Mouse (Mus musculus) gastrocnemius, postnatal 36 days (tissue): ENCODE measurements around the gene Rph3al. TPM values are rescaled to one million over a fixed set of nuclear protein-coding genes. Genes with fewer than 3 reads are reported as not detected.

Source experiments
- DNase-seq, 2 experiments: peaks; one replicate each; pipeline ENCODE4 v3.0.0; 2022
- intact Hi-C: fragments of 180-260 bp; cut with DNase I; formaldehyde crosslinking; loops from one replicate; pipeline ENCODE4 v1.15.1; 2025
- total RNA-seq, 2 experiments: library from RNA; stranded (reverse); gene quantifications; 2 replicates each; pipeline ENCODE4 v1.2.3; 2021

Gene Rph3al
- total RNA-seq, 2 experiments from 2014 or later = 9.4 to 11.0 TPM

DNA sequence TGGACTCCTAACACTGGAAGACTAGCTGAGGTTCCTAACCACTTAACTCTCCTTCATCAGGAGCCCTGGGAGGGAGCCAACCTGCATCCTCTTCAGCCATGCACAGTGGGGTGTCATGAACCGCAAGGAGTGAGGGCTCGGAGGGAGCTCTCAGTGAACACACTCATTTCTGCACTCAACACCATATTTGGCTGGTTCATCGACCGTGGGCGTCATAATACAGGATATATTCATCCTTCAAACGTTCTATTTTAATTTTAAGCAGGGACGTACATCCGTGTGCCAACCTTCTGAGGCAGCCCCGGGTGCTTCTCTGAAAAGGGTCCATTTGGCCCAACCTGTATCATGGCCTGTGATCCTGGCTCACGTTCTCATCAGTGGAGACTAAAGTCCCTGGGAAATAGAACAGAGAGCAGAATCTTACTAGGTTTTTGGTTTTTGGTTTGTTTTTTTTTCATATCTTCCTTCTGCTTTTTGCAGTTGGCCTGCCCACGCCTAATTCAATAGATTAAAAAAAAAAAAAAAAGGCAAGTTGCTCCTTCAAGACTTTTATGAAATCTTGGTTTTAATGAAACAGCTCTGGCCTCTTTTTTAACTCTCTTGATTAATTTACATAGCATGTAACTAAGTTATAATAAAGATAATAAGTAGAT, 102.5 kb downstream of the Rph3al start:
- intact Hi-C loops = no loop called here
- DNase-seq = no peak

DNA sequence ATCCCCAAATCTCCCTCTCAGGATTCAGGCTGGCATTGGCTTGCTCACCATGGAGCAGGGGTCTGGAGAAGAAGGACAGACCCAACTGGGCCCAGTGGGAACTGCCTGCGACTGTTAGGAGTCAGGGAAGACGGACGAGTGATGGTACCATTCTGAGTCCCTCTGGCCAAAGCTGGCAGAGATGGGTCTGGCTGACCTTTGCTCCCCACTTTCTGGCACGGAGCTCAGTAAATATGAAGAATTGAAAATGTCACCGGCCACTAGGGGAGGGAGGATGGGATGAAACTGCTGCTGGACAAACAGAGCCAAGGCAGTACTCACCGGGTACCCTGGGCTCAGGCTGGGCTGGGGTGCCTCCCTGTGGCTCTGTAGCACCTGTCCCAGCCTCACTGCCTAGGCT, 105.1 kb downstream of the Rph3al start:
- no peak for DNase-seq
- intact Hi-C loops = no loop called here

DNA sequence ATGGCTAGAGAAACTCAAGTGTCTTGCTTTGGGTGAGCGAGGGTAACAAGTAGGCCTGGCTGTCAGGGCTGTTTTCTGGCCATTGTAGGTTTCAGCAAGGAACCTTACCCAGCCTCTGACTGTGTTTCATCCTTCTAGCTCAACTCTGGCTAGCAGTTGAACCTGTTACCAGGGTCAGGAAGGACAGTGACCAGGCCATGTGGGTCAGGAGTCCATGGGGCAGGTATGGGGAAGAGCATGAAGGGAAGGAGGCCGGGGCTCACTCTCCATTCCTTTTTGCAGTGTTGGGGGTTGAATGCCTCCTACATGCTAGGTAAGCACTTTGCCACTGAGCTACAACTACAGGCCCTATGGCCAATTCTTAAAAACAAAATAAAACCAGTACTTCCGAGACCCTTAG, 107.8 kb downstream of the Rph3al start:
- DNase-seq = no peak
- intact Hi-C loops = no loop called here

DNA sequence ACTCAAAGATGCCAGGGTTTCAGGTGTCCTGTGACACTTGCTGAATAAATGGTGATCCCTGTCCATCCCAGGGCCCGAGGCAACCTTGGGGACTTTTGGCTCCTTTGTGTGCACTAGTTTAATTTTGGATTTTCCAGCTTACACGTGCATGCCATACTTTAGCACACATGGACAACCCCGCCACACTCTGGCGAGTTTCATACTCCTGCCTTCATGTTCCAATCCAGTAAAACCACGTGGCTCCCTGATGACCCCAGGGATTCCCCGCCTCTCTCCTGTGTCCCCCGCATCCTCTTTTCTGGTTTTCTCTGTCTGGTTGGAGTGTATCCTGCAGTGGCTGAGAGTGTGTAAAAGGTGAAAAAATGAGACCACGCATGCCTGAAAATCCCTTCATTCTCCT, 110.8 kb downstream of the Rph3al start:
- intact Hi-C loops = no loop called here
- DNase-seq = no peak

DNA sequence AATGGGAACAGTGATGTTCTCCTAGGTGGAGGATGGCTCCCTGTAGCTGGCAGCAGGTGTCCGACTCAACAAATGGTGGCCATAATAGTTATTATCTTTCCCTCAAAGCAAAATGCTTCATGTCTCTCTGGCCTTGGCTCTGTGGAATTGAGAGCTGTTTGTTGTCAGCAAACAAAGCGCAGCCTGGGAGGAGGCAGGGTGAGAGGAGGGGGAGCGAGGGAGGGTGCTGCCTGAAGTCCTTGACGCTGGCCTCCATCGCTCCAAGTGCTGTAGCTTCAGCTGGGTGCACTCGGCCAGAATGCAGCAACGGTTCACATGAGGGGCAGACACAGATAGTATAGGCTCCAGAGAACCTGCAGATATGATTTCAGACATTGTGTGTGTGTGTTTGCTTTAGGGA, 114.7 kb downstream of the Rph3al start:
- DNase-seq = no peak
- intact Hi-C loops = no loop called here

DNA sequence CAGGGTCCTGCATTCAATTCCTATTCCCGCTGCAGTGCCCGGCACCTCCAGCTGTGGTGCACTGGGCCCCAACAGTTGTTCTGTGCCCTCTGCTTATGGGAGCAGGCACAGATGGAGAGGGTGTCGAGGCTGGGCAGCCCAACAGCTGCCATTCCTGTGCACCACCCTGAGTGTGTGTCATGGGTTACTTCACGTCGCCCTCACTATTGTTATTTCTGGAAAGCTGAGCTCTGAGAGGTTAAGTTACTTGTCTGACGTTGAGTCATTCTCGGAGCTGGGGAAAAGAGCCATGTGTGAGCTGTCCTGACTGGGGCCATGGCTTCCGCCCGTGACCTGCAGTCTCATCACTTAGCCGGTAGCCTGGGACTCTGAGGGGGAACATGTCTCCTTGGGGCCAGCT, 125.1 kb downstream of the Rph3al start:
- no peak for DNase-seq
- intact Hi-C loops = no loop called here

DNA sequence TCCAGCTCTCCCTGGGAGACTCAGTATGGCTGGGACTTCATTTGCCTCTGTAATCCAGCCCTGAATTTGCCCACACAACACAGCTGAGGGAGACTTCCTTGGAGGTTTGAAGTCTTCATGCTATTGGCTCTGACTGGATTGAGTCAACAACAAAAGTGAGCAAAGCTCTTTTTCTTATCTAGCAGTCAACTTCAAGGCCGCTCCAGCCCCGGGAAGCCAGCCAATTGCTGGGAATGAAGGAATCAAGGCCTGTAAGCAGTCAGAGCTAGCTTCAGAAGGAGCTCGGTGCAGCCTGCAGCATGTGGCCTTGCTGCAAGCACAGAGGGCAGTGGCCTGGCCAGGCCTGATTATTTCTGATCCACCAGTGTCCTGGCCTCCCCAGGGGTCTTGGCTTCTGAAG, 126.3 kb downstream of the Rph3al start:
- intact Hi-C loops = no loop called here
- DNase-seq = peak; percentile 68 to 76

DNA sequence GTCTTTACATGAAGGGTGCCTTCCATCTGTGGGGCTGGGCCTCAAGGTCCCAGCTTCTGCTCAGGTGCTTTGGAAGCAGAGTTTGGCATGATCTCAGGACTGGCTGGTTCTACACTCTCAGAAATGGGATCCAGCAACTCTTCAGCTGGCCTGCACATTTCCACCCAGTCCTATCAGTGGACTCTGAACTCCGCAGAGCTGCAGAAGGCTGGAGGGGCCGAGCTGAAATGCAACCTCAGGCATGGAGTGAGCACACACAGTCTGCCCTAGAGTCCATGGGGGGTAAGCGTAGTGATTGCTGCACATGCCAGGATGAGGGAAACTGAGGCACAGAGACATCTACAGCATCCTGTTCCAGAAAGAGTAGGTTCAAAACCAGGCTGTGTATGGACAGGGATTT, 127.7 kb downstream of the Rph3al start:
- no peak for DNase-seq
- intact Hi-C loops = no loop called here

DNA sequence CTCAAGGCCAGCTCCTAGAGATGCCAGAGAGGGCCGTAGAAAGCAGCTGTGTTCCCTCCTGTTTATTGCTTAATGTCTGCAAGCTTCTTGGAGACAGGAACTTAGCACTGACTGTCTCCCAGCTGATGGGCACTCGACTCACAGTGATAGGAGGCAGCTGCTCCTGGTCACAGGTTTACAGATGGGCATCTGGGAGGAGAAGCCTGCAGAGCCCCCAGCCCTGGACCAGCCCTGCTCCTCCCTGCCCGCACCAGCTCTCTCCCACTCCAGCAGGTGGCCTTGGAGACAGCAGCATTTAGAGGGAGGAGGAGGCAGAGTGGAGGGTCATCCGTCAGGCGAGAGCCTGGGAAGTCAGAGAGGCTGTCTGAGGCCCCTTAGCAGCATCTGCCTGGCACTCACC, 130.7 kb downstream of the Rph3al start:
- DNase-seq = no peak
- intact Hi-C loops = no loop called here

DNA sequence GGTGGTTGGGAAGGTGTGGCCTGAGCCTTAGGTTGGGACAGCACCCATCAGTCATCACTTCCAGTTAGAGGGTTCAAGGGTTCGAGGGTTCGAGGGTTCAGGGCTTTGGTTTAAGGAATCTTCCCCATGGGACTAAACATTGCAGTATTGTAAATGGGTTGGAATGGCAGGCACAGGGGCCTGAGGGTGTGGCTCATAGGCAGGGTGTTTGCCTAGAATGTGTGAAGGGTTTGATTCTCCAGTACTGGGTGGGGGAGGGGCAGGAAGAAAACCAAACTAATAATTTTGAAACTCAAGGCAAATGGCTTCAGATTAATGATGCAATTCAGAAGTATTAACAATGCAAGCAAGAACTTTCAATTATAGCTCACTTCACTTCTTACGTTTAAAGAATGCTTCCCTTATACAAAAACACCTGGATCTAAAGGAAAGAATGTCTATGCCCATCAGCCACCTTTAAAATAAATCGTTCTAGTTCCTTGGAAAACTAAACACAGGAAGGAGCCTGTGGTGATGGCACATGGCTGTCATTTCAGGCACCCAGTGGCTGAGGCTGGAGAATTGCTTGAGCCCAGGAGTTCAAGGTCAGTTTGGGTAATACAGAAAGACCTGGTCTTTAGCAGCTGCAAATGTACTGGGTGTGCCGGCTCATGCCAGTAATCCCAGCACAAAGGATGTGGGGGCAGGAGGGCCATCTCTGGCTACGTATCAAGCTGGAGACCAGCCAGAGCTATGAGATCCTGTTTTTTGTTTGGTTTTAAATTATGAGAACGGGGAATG, 136.3 kb downstream of the Rph3al start:
- intact Hi-C loops = no loop called here

DNA sequence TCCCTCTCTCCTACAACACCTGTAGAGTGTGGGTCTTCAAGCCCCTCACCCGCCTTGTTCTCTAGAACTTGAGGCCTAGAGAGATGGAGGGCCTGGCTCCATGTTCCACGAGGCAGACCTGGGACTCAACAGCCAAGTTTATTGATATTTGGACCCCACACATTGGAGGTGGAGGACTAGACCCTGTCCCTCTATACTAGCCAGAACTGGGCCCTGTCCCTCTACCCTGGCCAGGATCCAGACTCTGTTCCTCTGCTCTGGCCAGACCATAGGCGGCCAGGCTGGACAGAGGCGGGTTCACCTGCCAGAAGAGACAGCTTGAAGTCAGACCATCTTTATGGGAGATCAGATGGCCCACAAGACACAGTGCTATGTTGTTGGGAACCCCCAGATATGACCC, 136.9 kb downstream of the Rph3al start:
- DNase-seq = no peak
- intact Hi-C loops = no loop called here

More for the DNA sequence above, 136.3 kb downstream of the Rph3al start:
- no peak for DNase-seq

DNA sequence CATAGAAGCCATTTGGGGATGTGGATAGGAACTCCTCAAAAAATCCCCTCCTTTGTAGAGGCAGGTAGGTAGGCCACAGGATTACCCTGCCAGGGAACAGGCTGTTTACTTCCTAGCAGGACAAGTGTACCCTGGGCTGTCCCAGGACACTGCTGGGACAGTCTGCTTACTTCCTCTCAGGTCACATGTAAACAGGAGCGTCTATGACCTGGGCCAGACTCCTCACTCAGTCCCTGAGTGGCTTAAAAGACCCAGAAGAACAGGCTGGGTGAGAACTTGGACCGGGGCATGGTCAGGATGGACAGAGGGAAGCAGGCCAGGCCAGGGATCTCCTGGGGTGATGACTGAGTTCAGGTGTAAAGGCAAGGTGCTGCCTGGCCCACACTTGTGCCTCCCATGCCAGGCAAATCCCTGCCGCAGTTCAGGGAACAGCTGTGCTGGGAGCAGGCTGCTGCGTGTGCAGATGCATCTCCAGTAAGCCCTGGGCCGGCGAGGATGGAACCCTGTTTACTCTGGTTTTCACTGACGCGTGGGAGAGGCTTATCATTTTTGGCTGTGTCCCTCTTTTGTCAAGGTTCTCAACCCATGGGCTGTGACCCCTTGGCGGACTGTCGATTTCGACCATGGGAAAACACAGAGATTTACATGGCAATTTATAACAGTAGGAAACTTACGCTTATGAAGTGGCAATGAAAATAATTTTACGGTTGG, 141.5 kb downstream of the Rph3al start:
- no peak for DNase-seq
- intact Hi-C loops = no loop called here

DNA sequence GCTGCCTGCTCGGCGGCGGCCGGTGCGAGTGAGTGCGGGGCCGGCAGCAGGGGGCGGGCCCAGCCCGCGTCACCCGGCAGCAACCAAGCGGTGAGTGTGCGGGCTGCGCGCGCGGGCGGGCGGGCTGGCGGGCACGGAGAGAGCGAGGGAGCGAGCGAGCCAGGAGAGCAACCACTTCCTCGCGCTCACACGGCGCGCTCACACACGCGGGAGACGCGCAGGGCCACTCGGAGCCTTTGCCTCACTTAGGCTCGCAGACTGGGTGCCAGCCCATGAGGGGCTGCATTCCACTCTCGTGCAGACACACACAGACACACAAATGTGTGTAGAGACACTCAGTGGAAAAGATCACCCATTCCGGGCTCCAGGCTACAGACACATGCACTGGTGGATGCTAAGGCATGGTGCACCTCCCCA, 142.2 kb downstream of the Rph3al start, which contains the start of gene Doc2b:
Gene Doc2b (minus strand): TSS at position 21 of the 417 bp plus-strand sequence.
- no peak for DNase-seq
- intact Hi-C loops = no loop called here

DNA sequence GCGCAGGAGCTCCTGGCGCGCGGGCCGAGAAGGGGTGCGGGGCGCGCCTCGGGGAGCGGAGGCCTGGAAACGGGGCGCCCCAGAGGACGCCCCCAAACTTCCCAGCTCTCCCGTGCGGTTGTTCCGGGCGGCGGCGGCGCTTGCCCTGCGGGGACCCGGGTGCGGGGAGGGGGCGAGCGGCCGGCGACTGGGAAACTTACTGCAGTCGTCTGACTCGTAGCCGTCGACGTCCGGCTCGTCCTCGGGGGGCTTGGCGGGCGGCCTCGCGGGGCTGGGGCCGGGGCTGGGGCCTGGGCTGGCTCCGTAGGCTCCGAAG, 142.9 kb downstream of the Rph3al start:
- intact Hi-C loops = no loop called here
- DNase-seq = no peak

DNA sequence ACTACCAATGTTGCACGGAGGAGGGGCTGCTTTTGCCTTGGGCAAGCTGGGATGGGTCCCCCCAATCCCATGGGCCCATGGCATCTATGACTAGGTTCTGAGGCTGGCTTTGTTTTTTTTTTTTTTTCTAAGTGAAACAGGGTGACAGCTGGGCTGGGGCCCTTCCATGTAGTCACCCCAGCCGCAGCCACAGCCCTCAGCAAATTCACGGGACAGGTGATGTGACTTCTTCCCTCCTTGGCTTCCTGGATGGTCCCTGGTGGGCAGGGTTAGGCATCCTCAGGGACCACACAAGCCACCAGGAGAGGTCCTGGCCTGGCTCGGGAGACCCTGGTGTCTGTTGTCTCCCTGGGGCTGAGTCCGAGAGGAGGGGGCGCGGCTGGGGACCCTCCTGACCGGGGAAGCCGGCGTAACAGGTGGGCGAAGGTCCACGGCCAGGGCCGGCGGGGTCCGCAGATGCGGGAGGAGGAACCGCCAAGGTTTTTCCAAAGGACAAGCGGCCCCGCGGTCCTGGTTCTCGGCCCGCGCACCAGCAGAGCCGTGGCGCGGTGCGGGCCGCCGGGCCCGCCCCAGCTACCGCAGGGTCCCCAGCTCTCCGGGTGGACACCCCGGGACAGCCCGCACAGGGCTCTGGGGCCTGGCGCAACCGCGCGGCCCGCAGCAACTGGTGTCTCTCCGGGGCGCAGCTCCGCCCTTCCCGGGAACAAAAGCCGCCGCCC, 143.5 kb downstream of the Rph3al start:
- no peak for DNase-seq

DNA sequence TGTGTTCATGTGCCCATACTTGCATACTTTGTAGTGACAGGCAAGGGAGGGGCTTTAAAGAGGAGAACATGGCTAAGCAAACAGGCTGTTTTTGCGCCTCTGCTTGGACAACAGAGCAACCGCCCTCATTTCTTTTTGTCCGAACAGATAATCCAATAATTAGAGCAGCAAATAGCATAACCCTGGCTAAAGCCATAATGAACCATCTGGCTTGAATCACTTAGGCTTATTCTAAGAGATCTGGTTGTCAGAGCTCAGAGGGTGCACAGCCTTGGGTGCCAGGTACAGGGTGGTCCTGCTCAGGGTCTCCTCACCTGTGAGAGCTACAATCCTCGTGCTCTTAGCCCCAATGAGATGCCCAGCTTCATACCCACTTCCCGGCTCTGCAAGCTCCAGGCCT, 144.9 kb downstream of the Rph3al start:
- intact Hi-C loops = no loop called here
- no peak for DNase-seq

More for the DNA sequence above, 143.5 kb downstream of the Rph3al start:
- intact Hi-C loops = no loop called here

DNA sequence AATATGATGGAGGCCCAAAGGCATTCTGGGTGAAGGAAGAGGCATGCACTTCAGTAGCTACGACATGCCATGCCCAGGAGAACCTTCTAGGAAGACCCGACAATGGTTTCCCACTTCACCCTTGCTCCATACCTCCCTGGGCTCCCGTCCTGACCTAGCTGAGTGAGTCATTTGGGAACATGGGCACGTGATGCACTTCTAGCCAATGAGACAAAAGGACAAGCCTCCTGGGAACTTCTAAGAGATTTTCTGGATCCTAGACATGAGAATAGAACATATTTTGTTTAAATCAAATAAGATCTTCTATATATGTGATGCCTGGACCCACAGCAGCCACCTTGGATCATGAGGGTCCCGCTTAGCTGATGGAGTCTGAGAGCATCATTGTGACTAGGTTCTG, 145.7 kb downstream of the Rph3al start:
- intact Hi-C loops = no loop called here
- DNase-seq = no peak

DNA sequence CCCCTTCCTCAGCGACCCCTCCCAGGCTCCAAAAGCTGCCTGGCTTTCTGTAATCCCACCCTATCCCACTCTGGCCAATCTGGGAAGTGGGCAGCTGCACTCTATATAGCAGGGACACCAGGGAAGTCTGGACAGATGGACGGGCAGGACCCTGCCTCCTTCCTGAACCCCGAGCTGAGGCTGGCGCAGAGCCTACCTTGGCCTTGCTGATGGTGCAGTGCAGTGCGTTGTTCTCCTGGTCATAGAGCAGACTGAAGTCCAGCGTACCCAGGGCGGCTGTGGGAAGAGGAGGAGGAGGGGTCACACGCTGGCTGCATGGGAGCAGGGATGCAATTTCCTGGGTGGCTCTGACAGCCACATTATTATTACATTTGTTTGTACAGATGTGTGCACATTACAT, 152.3 kb downstream of the Rph3al start:
- intact Hi-C loops = loop anchor here (10.0 kb wide), 1 partner anchor 439 kb away; no protein-coding TSS in a partner anchor
- no peak for DNase-seq

DNA sequence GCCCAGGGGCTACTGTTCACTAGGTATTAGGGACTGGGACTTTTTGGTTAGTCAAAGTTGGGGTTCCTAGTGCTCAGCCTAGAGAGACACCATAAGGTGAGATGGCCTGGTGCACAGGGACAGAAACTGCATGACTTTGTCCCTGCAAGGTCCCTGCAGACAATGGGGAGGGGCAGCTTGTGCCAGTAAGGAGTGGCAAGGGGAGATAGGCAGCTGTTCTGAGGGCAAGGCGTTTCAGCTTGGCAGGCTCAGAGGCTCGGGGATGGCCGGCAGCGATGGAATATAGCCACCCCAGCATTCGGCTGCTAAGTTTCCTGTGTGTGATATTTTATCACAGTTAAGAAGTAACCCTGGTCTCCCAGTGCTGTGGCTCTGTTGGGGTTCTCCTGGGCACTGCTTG, 154.4 kb downstream of the Rph3al start:
- DNase-seq = no peak
- intact Hi-C loops = loop anchor here (2.0 to 10.0 kb wide), 3 partner anchors 119 to 441 kb away; no protein-coding TSS in a partner anchor

DNA sequence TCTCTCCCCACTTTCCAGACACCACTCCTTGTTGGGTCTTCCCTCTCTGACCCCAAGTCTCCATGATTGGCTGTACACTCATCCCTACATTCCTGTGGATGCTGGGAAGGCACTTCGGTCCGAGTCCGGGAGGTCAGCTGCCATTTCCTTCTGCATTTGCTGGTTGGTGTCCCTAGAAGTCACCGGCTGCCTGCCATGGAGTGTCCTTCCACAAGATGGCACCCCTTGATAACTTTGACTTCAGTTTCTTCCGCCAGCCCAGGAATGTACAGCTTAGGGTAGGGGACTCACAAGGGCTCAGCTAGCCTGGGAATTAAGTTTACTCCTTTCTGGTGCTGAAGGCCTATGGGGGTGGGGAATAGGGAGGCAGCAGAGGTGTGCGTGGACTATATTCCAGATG, 156.3 kb downstream of the Rph3al start:
- peak; percentile 43 to 51 for DNase-seq
- intact Hi-C loops = loop anchor here (1.0 to 10.0 kb wide), 4 partner anchors 121 to 443 kb away; no protein-coding TSS in a partner anchor
